Mouse (Mus musculus) induced T-regulatory cell, adult 2 months (primary cell): ENCODE measurements around the gene Tab2.
A peak's percentile ranks its signal among the peaks of the same experiment; 100 is the strongest.

ENCODE experiments used
- DNase-seq: peaks from one replicate; pipeline ENCODE4 v3.0.0-alpha.2; 2012; ENCODE audit warnings: low read depth

The Tab2 gene

GRCm38 (mm10) chr10:7888256-7888868 is 67.7 kb downstream of the Tab2 start:
- no peak for DNase-seq

GRCm38 (mm10) chr10:7883524-7883923 is 72.5 kb downstream of the Tab2 start:
- DNase-seq = peak; percentile 89

GRCm38 (mm10) chr10:7881971-7882370 is 74.1 kb downstream of the Tab2 start:
- DNase-seq = no peak

GRCm38 (mm10) chr10:7880283-7880682 is 75.7 kb downstream of the Tab2 start:
- DNase-seq = peak; percentile 61

GRCm38 (mm10) chr10:7874194-7874593 is 81.8 kb downstream of the Tab2 start:
- DNase-seq = no peak

- DNase-seq = no peak
Observed at GRCm38 (mm10) chr10:7871381-7872020, 84.5 kb downstream of the Tab2 start.

GRCm38 (mm10) chr10:7870571-7871315 is 85.3 kb downstream of the Tab2 start:
- DNase-seq = peak; percentile 76

GRCm38 (mm10) chr10:7869746-7870145 is 86.3 kb downstream of the Tab2 start:
- DNase-seq = no peak

- DNase-seq = no peak
Observed at GRCm38 (mm10) chr10:7867666-7868030, 88.4 kb downstream of the Tab2 start.

GRCm38 (mm10) chr10:7866762-7867665 is 89.0 kb downstream of the Tab2 start:
- DNase-seq = no peak

- no peak for DNase-seq
Observed at GRCm38 (mm10) chr10:7864806-7865205, 91.2 kb downstream of the Tab2 start.

- no peak for DNase-seq
Observed at GRCm38 (mm10) chr10:7864184-7864583, 91.8 kb downstream of the Tab2 start.

GRCm38 (mm10) chr10:7863411-7863810 is 92.6 kb downstream of the Tab2 start:
- DNase-seq = no peak

- DNase-seq = no peak
Observed at GRCm38 (mm10) chr10:7861937-7862657, 93.9 kb downstream of the Tab2 start.

- DNase-seq = no peak
Observed at GRCm38 (mm10) chr10:7861259-7861936, 94.6 kb downstream of the Tab2 start.

GRCm38 (mm10) chr10:7860494-7860893 is 95.5 kb downstream of the Tab2 start:
- no peak for DNase-seq
